Mouse (Mus musculus) heart, postnatal 36 days (tissue): ENCODE measurements around the gene Nmur1. TPM values are rescaled to one million over a fixed set of nuclear protein-coding genes. Genes with fewer than 3 reads are reported as not detected.

ENCODE experiments used
- DNase-seq, 2 experiments: peaks; one replicate each; pipeline ENCODE4 v3.0.0; 2021 to 2022
- intact Hi-C: fragments of 180-260 bp; cut with DNase I; formaldehyde crosslinking; loops from one replicate; pipeline ENCODE4 v1.15.1; 2025
- total RNA-seq, 2 experiments: library from RNA; stranded (reverse); gene quantifications; 2 replicates each; pipeline ENCODE4 v1.2.3; 2021

The Nmur1 gene
- total RNA-seq, 2 experiments from 2014 or later: not detected

DNA sequence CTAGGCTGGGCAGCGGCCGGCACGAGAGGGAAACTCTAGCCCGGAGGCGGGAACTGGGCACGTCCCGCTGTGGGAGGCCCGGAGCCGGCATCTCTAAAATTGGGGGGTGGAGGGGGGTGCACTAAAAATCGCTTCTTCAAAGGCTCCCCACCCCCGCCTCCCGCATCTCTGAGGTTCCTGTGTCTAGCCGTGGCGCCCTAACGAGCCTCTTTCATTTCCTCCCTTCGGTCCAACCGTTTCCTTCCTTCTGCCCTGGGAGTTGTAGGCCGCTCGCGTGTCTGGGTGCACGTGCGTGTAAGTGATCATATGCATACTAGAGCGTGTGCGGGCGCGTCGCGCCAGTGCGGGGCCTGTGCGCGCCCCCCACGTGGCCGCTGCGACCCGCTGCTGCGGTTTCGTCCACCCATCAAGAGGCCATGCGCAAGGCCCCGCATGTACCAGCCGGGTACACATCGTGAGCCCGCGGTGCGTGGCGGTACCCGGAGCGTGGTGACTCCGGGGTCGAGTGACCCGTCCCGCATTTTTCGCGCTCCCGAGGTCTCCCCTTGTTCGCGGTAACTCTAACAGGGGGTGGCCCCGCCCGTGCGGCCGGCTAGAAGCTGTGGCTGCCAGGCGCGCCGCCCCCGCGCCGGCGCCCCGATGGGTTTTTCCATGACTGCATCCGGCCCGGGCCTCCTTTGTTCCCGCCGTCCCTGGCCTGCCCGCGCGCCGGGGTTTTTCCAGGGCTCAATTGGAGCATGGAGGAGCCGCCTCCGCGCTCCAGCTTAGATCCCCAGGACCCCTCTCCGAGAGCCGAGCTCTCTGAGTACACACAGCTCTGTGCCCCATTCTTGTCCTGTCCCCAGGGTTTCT is 16.2 kb upstream of the Nmur1 start:
- intact Hi-C loops: loop anchor here (1.0 kb wide), 2 partner anchors 30 to 45 kb away; no protein-coding TSS in a partner anchor
- DNase-seq: peak; percentile 90 to 93

DNA sequence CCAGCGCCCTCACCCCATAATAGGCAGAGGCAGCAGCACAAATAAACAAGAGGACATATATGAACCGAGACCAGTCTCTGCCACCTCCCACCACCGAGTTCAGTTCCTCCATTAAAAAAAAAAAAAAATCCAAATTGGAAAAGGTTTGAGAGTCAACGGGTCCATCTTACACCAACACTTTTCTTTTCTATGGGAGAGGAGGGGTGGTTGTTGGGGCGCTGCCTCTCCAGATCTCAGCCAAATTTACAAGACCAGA is 15.6 kb upstream of the Nmur1 start:
- intact Hi-C loops: no loop called here
- DNase-seq: peak in 1 of 2 experiments; percentile 78

DNA sequence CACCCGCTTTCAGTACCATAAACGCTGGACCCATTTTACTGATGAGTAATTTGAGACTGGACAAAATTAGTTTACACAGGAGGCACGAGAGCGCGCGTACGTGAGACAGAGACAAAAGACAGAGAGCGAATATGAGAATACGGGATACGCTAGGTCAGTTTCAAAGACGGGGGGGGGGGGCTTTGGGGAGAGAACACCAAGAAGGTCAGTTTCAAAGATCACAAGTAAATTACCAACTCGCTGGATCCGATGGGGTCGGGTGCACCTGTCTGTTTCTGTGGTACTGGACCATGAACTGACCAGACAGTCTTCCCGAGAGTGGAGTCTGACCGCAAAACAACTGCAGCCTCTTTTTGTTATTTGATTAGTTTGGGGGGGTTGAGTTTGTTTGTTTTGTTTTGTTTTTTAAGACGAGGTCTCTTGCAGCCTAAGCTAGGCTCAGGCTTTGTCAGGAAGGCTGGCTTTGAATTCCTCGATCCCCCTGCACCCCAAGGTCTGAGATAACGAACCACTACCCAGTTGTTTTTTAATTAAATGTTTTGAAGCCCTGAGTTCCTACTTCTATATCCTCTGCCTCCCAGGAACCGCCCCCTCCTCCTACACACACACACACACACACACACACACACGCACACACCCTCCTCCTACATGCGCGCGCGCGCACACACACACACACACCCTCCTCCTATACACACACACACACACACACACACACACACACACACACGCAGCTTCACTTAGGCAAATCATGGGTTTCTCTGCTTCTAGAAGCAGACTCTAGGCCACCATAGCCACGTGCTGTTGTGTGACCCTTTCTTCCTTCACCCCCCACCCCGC is 15.1 kb upstream of the Nmur1 start:
- intact Hi-C loops: loop anchor here (1.0 kb wide), 2 partner anchors 59 to 91 kb away; no protein-coding TSS in a partner anchor
- DNase-seq: peak; percentile 56 to 71

DNA sequence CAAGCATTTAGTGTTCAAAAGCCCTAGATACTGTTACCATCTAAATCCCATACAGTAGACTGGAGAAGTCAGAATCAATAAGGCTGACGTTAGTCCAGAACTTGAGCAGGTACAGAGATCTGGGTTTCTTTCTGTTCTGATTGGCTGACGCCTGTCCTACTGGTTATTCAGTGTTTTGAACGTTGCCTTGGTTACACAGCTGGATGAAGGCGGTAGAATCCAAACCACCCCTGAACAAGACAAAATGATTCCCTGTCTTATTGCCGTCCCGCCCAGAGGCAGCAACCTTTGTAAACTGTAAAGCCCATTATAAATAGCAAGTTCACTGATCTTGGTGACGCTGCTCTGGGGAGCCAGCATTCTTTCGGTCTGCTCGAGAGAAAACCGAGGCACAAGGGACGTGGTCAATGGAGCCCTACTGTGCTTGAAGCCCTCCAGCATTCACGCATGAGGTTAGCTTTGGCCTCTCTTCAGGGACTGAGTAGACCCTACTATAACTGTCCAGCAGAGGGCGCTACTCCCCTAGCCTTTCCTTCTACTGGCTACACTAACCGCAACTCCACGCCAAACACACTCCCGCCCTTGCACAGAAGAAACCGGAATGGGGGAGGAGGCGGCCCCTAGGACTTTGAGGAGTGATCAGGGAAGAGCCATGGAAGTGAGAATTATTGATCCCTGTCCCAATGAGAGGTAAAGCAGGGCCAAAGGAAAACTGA is 14.3 kb upstream of the Nmur1 start:
- peak; percentile 95 for DNase-seq
- intact Hi-C loops: loop anchor here (1.0 kb wide), 2 partner anchors 60 to 92 kb away; no protein-coding TSS in a partner anchor

DNA sequence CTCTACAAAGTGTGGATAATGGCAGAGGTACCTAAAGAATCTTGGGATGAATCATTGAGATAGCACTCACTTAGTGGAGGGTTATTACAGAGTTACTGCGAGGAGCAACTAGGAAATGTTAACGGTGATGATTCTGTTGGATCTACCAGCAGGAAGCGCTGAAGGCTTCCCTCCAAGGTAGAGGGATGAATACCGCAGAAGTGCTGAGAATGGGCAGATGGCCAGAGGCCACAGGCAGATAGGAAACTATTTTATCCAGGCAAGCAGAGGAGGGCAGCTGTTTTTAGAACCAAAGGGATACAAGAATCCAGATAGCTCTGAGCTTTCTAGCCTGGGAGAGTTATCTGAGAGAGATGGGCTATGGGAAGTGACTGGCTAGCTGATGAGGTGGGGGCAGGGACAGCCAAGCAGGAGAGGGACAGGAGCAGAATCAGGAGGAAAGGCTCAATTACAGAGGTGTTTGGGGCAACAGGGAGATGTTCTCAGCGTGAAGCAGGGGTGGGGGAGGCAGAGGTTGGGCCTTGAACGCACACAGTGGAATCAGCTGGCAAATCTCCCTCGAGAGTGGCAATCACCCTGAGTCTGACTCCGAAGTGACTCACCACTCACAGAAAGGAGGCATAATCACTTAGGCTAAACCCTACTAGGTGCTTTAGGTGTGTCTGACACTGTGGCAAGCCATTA is 13.6 kb upstream of the Nmur1 start:
- DNase-seq: no peak
- intact Hi-C loops: loop anchor here (1.0 to 5.0 kb wide), 3 partner anchors 61 to 143 kb away; partner anchors contain the start of genes Cops7b and Pde6d

DNA sequence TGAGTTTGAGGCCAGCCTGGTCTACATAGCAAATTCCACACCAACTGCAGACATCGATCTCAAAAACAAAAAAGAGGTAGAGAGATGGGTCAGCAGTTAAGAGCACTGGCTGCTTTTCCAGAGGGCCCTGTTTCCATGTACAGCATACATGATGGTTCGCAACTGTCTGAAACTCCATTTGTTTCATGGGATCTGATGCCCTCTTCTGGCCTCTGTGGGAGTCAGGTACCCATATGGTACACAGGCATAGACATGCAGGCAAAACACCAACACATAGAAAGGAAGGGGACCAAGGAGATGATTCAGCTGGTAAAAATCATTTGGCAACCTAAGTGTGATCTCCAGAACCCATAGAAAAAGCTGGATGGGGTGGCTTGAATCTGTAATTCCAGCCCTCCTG is 12.5 kb upstream of the Nmur1 start:
- no peak for DNase-seq

DNA sequence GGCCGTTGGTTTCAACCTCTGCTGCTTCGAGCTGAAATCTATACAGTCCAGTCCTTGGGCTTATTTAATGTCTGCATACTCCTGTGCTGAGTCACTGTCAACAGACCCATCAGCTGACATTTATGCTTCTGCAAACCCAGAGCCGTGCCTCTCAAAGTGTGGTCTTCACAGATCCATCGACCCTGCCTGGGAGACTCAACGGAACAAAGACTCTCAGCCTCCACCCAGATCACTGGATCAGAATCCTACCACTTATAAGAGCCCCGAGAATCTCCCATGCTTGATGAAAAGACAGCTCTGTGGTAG is 11.9 kb upstream of the Nmur1 start:
- no peak for DNase-seq
- intact Hi-C loops: loop anchor here (5.0 kb wide), 1 partner anchor 144 kb away; the partner anchor contains the start of genes Cops7b and Pde6d

More for the DNA sequence above, 12.5 kb upstream of the Nmur1 start:
- intact Hi-C loops: loop anchor here (5.0 kb wide), 1 partner anchor 144 kb away; the partner anchor contains the start of genes Cops7b and Pde6d

DNA sequence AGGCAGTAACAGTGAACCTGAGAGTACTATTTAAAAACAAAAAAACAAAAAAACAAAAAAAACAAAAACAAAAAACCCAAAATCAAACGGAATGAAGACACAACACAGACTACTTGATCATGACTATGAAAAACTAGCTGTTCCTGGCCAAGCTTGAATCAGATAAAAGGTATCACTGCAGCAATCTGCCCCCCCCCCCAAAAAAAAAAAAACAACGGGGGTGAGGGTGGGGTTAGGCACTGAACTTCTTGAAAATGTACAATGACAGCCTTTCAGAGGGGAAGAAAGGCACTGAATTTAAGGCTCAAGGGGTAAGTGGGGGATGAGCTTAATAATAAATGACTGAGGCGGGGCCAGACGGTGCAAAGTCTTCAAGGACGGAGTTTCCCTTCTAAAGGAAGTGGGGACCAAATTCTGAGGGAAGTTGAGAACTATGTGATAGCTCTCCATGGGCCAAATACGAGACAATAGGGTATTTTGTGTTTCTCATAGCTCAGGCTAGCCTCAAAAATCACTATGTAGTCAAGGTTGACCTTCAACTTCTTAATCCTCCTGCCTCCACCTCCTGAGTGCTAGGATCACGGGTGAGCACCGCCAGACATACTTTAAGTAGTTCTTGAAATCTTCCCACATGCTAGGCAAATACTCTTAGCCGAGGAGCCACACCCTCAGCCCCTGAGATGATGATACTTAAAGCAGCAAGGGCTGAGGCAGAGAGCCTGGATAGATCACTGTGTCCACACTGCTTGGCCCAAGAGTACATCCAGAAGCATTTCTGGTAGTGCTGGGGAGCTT is 11.4 kb upstream of the Nmur1 start:
- no peak for DNase-seq
- intact Hi-C loops: loop anchor here (5.0 kb wide), 1 partner anchor 145 kb away; the partner anchor contains the start of genes Cops7b and Pde6d

DNA sequence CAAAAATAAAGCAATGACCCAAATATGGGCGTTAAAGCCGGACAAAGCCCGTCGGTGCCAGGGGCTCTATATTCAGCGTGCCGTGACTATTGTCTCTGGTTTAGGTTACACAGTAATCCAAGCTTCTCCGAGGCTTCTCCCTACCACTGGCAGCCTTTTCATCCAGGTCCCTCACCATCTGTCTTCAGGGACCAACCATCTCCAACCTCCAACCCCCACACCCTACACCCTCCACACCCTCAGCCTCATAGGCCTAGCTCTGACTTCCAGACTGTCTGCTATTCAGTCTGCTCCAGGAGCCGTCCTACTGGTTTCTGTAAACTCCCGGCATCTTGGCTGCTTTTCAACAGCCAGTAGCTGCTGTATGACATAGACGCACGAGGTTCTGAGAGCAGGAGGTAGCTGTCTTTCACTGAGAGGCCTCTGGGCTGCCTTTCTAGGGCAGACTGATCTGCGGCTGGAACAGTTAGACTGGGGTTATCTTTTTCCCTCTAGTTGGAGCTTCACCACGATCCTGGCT is 9.3 kb upstream of the Nmur1 start:
- DNase-seq: peak; percentile 61 to 77
- intact Hi-C loops: loop anchor here (5.0 kb wide), 1 partner anchor 147 kb away; the partner anchor contains the start of genes Cops7b and Pde6d

DNA sequence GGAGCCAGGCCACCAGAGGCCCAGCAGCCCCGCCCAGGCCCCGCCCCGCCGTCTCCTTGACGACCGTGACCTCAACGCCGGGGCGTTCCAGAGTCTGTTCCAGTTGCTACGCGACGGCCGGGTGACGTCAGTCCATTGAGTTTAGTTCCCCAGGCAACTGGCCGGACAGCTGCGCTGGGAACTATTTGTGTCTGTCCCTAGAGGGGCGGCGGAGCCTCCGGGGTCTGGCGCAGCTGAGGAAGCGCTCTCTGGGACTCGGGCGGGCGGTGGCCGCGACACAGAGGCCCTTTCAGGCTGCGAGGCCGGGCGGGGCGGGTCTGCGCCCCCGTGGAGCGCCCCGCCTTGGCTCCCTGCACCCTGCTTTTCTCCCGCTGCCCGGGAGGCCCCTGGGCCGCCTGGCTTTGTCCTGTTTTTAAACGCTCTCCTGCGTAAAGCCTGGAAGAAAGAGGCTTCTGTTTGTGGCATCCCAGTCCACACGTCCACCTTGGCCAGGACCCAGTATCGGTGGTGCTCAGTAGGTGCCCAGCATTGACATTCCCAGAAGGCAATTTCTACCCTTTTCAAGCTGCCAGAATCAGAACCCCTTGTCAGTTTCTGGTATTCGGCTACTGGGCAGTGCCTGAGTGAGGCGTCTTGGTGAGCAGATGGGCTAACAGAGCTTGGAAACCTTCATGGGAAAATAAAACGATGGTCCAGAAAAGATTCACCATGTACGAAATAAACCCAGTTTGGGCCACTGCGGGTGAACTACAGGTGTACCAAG is 8.6 kb upstream of the Nmur1 start:
- intact Hi-C loops: loop anchor here (5.0 kb wide), 1 partner anchor 148 kb away; the partner anchor contains the start of genes Cops7b and Pde6d
- peak; percentile 99 for DNase-seq

DNA sequence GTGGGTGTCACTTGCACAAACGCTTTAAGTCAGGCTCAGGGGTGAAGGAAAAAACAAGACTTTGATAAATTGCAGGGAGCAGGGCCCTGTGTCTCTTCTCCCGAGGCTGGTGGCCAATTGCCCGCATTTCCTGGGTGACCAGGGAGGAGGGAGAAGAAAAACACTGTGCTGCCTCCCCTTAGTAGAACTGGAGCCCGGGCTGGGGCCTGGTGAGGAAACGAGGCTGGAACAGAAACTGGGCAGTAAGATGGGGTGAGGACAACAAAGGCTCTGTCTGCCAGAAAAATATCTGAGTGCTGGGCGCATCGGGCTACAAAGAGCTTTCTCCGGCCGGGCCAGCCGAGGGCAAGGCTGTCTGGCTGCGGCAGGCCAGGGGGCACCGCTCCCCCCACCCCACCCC is 8.0 kb upstream of the Nmur1 start:
- DNase-seq: peak in 1 of 2 experiments; percentile 72
- intact Hi-C loops: no loop called here

DNA sequence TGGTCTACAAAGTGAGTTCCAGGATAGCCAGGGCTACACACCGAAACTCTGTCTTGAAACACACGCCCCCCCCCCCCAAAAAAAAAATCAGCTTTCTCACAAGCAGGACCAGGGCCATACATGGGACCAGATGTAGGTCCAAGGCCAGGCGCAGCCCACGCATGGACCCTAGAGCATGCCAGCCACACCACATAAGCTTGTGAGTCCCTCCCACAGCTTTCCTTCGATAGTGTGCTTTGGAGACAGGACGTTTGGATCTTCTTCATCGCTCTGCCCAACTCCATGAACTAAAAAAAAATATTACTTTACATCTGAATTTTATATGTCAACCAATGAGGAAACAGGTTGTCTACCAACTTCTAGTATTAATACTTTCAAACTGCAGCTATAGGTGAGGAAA is 7.3 kb upstream of the Nmur1 start:
- DNase-seq: no peak
- intact Hi-C loops: no loop called here

DNA sequence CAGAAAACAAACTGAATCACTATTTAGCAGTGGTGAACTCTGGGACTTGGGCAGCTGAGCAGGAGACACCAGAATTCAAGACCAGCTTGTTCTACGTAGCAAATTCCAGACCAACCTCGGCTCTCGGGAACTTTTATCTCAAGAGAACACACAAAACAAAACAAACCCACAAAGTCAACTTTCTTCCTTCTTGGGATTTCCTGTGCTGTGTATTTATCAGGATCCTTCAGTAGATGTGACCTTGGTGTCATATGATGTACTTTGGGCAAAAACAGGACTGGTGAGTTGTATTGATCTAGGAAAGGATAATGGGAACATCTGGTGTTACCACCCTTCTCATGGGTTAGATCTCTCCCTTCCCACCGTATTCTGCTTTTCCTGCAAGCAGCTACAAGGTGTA is 6.8 kb upstream of the Nmur1 start:
- DNase-seq: no peak
- intact Hi-C loops: no loop called here

DNA sequence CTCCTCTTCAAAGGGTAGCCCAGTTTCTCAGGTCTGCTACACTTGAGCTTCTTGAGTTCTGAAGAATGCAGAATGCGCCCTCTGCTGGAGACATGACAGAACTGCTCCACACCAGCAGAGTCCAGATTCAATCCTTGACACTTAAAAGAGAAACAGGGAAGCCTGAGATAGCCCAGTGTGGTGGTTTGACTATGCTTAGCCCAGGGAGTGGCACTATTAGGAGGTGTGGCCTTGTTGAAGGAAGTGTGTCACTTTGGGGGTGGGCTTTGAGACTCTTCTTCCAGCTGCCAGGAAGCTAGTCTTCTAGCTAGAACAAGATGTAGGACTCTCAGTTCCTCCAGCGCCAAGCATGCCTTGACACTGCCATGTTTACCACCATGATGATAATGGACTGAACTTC is 4.0 kb upstream of the Nmur1 start:
- intact Hi-C loops: loop anchor here (1.0 kb wide), 1 partner anchor 14 kb away; no protein-coding TSS in a partner anchor
- DNase-seq: peak; percentile 74 to 77

DNA sequence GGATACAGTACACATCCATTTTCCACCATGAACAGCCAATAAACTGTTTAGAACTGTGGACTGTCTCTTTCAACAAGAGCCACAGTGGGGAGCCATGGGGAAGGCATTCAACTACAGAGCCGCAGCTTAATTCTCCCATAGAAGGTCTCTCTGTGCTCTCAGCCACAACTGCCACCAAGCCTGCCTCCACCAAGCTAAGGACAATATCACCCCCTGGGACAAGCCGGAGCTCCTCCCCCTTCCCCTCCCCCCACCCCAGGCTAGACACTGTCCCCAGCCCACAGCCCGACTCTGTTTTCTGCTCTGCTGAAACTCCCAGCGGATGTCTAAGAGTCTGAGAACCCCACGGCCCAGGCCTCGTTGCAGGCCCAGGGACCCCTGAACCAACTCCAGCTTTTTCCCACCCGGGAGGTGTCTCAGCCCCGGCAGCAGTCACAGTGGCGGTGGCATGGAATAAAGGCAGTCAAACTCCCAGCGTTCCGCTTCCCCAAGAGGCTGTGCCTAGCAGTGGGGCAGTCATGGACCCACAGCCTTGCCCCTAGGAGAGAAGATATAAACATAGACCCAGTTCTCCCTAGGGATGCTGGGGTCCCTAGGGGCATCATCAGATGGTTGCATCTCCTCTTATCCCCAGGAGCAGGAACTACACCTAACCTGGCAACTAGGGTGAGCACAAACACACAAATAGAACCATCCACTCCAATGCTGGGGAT is 1.0 kb downstream of the Nmur1 start:
- no peak for DNase-seq
- intact Hi-C loops: loop anchor here (5.0 kb wide), 1 partner anchor 33 kb away; no protein-coding TSS in a partner anchor

DNA sequence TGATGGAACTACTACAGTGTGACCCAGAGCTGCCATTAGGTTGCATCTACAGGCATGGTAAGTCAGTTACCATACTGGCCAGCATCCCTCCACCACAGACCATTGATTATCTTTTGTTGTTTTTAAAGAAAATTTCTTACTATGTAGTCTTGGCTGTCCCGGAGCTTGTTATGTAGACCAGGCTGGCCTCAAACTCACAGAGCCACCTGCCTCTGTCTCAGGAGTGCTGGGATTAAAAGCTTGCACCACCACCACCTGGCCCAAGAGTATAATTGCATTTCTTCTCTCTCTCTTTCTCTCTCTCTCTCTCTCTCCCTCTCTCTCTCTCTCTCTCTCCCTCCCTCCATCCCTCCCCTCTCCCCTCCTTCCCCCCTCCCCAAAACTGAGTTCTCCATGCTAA is 1.7 kb downstream of the Nmur1 start:
- intact Hi-C loops: no loop called here
- no peak for DNase-seq

DNA sequence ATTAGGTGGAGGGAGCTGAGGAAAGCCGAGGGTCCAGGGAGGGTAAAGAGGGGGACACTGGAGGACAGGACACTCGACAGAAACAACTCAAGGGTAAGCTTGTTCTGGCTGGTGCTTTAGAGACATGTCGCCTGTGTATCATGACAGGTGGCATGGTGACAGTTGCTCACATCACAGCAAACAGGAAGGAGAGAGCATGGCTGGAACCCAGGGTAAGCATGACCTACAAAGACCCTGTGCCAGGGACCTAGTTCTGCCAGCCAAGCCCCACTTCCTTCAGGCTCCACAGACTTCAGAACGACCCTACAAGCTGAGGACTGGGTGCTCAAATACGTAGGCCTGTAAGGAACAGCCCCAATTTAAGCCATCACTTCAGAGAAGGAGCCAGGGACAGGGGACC is 2.1 kb downstream of the Nmur1 start:
- DNase-seq: no peak
- intact Hi-C loops: no loop called here

DNA sequence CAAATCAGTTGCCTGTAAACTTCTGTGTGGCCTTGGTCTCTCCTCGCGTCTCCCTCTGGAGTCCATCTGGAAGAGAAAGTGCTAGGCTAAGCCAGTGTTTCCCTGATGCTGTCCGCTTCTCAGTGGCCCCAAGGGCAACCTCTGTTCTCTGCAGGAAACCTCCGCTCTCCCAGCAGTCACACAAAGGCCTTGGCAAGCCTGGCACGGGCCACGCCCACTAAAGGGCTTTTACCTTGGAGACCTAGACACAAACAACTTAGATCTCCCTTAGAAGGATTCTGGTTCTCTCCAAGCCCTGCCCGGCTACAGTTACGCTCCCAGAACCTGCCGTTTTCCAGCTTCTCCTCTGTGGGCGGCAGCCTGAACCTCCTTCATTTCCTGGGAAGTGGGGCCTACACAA is 5.0 kb downstream of the Nmur1 start:
- DNase-seq: no peak
- intact Hi-C loops: no loop called here
